Mouse (Mus musculus) CH12.LX (cell line): ENCODE measurements around the gene Ppp6r3.

Experiments
- CTCF ChIP-seq, 2 experiments: IDR thresholded peaks in 1 of 2; conservative IDR thresholded peaks in 1 of 2; 2 replicates each; pipeline ENCODE4 v1.5.1; 2011 to 2012; ENCODE audit warnings: low read depth in 2 of 2, low read length in 2 of 2, improper control_type of control experiment in 1 of 2, inconsistent platforms in 1 of 2, mild to moderate bottlenecking in 1 of 2, moderate library complexity in 1 of 2
- EP300 ChIP-seq: IDR thresholded peaks from 2 replicates; pipeline ENCODE4 v1.6.1; 2011; ENCODE audit warnings: low read length, improper control_type of control experiment
- JUN ChIP-seq: IDR thresholded peaks from 2 replicates; pipeline ENCODE4 v1.6.1; 2011; ENCODE audit warnings: low read depth, mild to moderate bottlenecking, low read length, improper control_type of control experiment, moderate library complexity; ENCODE audit not compliant: insufficient read depth
- NRF1 ChIP-seq: IDR thresholded peaks from 2 replicates; pipeline ENCODE4 v1.6.1; 2014; ENCODE audit warnings: low read depth, mild to moderate bottlenecking, inconsistent platforms, low read length, improper control_type of control experiment, moderate library complexity
- POLR2A ChIP-seq: IDR thresholded peaks from 2 replicates; pipeline ENCODE4 v1.6.1; 2011; ENCODE audit warnings: low read depth, mild to moderate bottlenecking, improper control_type of control experiment, low read length
- SIN3A ChIP-seq: IDR thresholded peaks from 2 replicates; pipeline ENCODE4 v1.6.1; 2012; ENCODE audit warnings: low read length, improper control_type of control experiment, inconsistent platforms
- USF1 ChIP-seq: IDR thresholded peaks from 2 replicates; pipeline ENCODE4 v1.6.1; 2014; ENCODE audit warnings: low read depth, mild to moderate bottlenecking, inconsistent platforms, low read length, improper control_type of control experiment

GRCm38 (mm10) chr19:3431969-3432368, 143.6 kb downstream of the Ppp6r3 start:
- TF ChIP-seq CTCF (conservative IDR thresholded peaks at IDR 0.05 in 1 of 2, IDR thresholded peaks at IDR 0.05 in 1 of 2; ENCODE audit: low read depth in 2 of 2, low read length in 2 of 2) (no peak), POLR2A (no peak), NRF1 (no peak), JUN (no peak), EP300 (no peak), SIN3A (no peak), USF1 (no peak)
